Mouse (Mus musculus) ES-E14 (cell line): Measurements from ENCODE around the gene Rab14. TPM values are rescaled to one million over a fixed set of nuclear protein-coding genes. Genes with fewer than 3 reads are reported as not detected.

Source experiments
- DNase-seq: peaks from one replicate; pipeline ENCODE4 v3.0.0-alpha.2; 2013; ENCODE audit warnings: low read depth, low spot score
- H3K27ac ChIP-seq: 2 replicates; pipeline ENCODE4 v1.5.1; 2012; ENCODE audit warnings: low read depth, mild to moderate bottlenecking, low read length, moderate library complexity, mixed read lengths; ENCODE audit not compliant: poor library complexity, insufficient read depth, severe bottlenecking
- H3K36me3 ChIP-seq: 2 replicates; pipeline ENCODE4 v1.6.1; 2012; ENCODE audit warnings: mild to moderate bottlenecking, low read length, moderate library complexity, mixed read lengths; ENCODE audit not compliant: control insufficient read depth, poor library complexity, insufficient read depth, severe bottlenecking
- H3K4me1 ChIP-seq, 2 experiments: fragments of 150-350 bp in 1 of 2; sonication (generic) in 1 of 2; 2 replicates each; pipeline ENCODE4 v1.6.1; 2012; ENCODE audit warnings: low read length in 2 of 2, mild to moderate bottlenecking in 1 of 2, mixed read lengths in 1 of 2; ENCODE audit not compliant: control insufficient read depth in 2 of 2, insufficient read depth in 2 of 2, poor library complexity in 1 of 2
- H3K4me3 ChIP-seq, 2 experiments: fragments of 150-350 bp in 1 of 2; sonication (generic) in 1 of 2; 2 replicates each; pipeline ENCODE4 v1.5.1; 2012; ENCODE audit warnings: low read length in 2 of 2, low read depth in 1 of 2, mild to moderate bottlenecking in 1 of 2, mixed read lengths in 1 of 2; ENCODE audit not compliant: insufficient read depth in 1 of 2, poor library complexity in 1 of 2, severe bottlenecking in 1 of 2
- H3K9ac ChIP-seq: 2 replicates; pipeline ENCODE4 v1.6.1; 2012; ENCODE audit warnings: low read depth, mild to moderate bottlenecking, low read length, mixed read lengths; ENCODE audit not compliant: poor library complexity, insufficient read depth, severe bottlenecking
- H3K9me3 ChIP-seq: fragments of 150-350 bp; sonication (generic); 2 replicates; pipeline ENCODE4 v1.6.1; 2012; ENCODE audit warnings: low read depth, mild to moderate bottlenecking, low read length; ENCODE audit not compliant: control insufficient read depth, insufficient read depth
- CHD2 ChIP-seq: IDR thresholded peaks from 2 replicates; pipeline ENCODE4 v1.6.1; 2014; ENCODE audit warnings: mild to moderate bottlenecking, low read depth, low read length, inconsistent platforms
- HCFC1 ChIP-seq: IDR thresholded peaks from 2 replicates; pipeline ENCODE4 v1.6.1; 2012; ENCODE audit warnings: low read length, inconsistent platforms, borderline replicate concordance; ENCODE audit not compliant: insufficient read depth
- MAFK ChIP-seq: IDR thresholded peaks from 2 replicates; pipeline ENCODE4 v1.6.1; 2014; ENCODE audit warnings: mild to moderate bottlenecking, low read depth, low read length, inconsistent platforms; ENCODE audit not compliant: insufficient read depth
- ZC3H11A ChIP-seq: IDR thresholded peaks from 2 replicates; pipeline ENCODE4 v1.6.1; 2012; ENCODE audit warnings: low read depth, mild to moderate bottlenecking, inconsistent platforms, low read length, borderline replicate concordance
- ZNF384 ChIP-seq: IDR thresholded peaks from 2 replicates; pipeline ENCODE4 v1.6.1; 2012; ENCODE audit warnings: low read depth, low read length, inconsistent platforms
- in situ Hi-C, 2 experiments: fragments of 600-800 bp; cut with MboI; formaldehyde crosslinking; loops; one replicate each; pipeline ENCODE4 v1.15.1; 2025; ENCODE audit warnings: low sequenced_read_pairs in 2 of 2, inconsistent platforms in 1 of 2; ENCODE audit not compliant: unreplicated experiment in 2 of 2
- total RNA-seq: library from RNA; depleted of rRNA; stranded (reverse); fragments of 300-350 nt; gene quantifications from 2 replicates; pipeline ENCODE4 v1.2.3, GENCODE M21; 2012

The Rab14 gene
- total RNA-seq, 1 experiment = 39.5 TPM

DNA sequence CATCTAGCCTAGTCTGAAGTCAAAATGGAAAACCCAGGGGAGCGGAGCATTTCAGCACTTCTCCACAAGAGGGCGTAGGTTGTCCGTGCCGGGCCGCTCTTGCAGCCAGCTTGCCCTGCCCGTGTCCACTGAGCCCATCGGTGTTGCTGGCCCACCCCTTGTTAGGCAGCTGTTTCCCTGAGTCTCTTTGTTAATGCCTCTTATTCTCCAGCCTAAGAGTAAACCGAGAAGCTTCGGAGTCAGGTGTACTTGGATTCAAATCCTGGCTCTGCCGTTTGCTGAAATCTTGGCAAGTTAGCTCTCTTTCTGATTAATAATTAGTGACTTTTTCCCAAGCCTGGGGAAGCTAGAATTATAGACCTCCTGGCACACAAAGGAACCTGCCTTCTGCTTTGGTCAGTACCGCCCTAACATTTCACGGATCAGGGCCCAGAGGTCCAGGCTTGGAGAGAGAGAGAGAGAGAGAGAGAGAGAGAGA is 14.0 kb upstream of the Rab14 start:
- in situ Hi-C loops = no loop called here
- Histone ChIP-seq H3K9me3 (no peaks in the 10 kb centered on the region), H3K4me3 (peak overlapping the region in 1 of 2 experiments; percentile 22; a peak in 1 of 4 replicates), H3K36me3 (no peaks in the 10 kb centered on the region), H3K4me1 (0 out of 4 replicates have a peak, but pooled peaks cover 0 to 2% of the 10 kb centered on the region in 2 experiments), H3K9ac (no peak overlapping the region), H3K27ac (no peak overlapping the region)
- DNase-seq = peak; percentile 56
- peak; percentile 83; the same call in 1 of the 2 replicates for TF ChIP-seq ZC3H11A
- no peak for TF ChIP-seq CHD2

DNA sequence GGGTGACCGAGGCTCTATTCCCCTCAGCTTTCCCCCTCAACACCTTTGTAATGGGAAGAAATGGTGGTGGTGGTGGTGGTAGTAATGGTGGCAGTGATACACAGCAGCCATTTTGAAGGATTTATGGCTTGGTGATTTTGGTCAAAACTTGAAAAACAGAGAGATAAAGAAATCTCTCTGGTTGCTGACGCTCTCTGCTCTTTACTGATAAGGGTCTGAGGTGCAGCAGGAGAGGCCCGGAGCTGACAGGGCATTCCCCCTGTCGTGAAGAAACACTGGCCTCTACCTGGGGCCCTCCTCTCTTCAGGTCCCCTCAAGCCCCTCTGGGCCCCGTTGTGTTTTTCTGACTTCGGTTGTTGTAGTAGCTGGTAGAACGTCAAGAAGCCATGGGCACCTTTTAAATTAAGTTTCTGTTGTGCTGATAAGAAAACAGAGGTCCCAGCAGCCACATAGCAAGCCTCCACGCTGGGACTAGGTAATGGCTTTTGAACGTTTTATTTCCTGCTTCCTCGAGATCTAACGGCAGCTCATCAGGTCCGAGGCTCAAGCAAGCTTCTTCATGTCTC is 12.5 kb upstream of the Rab14 start:
- TF ChIP-seq CHD2 (no peak), ZC3H11A (no peak), ZNF384 (no peak), MAFK (no peak), HCFC1 (no peak)
- in situ Hi-C loops = no loop called here
- H3K36me3 ChIP-seq = no peaks in the 10 kb centered on the region
- no peak overlapping the region for H3K9ac ChIP-seq
- no peak overlapping the region for H3K4me3 ChIP-seq
- no peak overlapping the region for H3K27ac ChIP-seq
- H3K9me3 ChIP-seq = no peaks in the 10 kb centered on the region
- DNase-seq = no peak
- H3K4me1 ChIP-seq = no peaks in the 10 kb centered on the region

DNA sequence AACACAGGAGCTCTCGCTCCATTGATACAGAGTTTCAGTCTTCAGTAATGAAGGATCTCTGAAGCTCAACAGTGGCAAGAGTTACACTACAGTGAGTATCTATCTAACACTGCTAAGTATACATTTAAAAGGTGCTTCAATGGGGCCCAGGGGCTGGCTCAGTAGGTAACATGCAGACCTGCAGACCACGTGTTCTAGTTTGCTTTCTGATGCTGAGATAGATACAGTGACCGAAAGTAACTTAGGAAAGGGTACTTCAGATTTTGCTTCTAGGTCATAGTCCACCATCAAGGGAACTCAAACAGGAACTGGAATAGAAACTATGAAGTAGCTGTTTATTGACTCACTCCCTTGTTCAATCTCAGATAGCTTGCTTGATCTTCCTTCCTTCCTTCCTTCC is 10.8 kb upstream of the Rab14 start:
- no peaks in the 10 kb centered on the region for H3K9me3 ChIP-seq
- H3K27ac ChIP-seq = no peak overlapping the region
- in situ Hi-C loops = no loop called here
- no peak for TF ChIP-seq MAFK
- no peaks in the 10 kb centered on the region for H3K36me3 ChIP-seq
- H3K9ac ChIP-seq = no peak overlapping the region
- no peak for DNase-seq
- no peak overlapping the region for H3K4me3 ChIP-seq
- H3K4me1 ChIP-seq = no peaks in the 10 kb centered on the region

DNA sequence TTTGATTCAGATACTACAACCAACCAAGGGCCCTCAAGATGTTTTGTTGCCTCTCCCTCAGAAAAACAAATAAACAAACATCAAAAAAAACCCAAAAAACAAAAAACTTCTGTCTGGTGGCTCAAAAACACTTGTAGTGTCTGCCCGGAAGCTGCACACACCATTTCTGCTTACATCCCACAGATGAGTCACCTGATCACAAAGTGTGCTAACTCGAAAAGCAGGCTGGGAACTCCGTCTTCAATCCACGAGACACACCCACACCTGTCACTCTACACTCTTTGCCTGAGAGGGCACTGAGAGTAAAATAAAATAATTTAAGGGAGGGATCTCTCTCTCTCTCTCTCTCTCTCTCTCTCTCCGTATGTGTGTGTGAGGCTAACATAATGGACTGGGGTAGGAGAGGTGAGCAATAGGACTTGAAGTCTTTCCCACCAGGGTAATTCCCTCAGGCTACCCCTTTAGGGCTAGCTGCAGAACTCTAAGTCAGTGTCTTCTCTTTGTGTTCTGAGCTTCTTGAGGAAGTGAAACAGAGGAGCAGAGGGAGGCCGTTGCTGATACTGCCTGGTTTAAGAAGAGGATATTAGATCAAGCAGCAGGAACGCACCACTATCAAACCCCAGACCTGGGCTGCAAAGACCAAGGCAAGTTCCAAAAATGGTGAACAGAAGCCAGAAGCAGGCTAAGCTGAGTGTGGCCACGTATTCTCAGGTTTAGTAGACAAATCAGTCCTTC is 8.2 kb upstream of the Rab14 start:
- no peak for DNase-seq
- TF ChIP-seq MAFK (no peak), ZNF384 (no peak), HCFC1 (no peak), ZC3H11A (no peak), CHD2 (no peak)
- no peaks in the 10 kb centered on the region for H3K4me1 ChIP-seq
- no peak overlapping the region for H3K9ac ChIP-seq
- in situ Hi-C loops = no loop called here
- H3K9me3 ChIP-seq = no peaks in the 10 kb centered on the region
- no peak overlapping the region for H3K4me3 ChIP-seq
- no peak overlapping the region for H3K27ac ChIP-seq
- H3K36me3 ChIP-seq = no peaks in the 10 kb centered on the region

DNA sequence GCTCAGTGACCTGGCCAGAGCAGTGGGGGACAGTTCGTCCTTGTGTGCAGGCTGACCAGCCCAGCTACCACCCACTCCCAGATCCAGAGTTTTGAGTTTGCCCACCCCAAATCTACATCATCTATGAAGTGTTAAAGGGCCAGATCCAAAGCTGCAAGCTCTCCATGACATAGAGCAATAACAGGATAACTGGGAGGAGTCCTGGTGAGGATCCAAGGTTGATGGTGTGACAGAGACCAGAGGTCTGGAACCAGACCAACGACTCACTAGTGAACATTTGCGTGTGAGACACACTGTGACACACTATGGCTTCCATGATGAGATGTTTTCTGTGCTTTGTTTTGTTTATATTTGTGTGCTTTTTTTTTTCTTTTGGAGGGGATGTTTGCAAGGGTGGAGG is 7.1 kb upstream of the Rab14 start:
- no peak overlapping the region for H3K9ac ChIP-seq
- no peaks in the 10 kb centered on the region for H3K36me3 ChIP-seq
- no peaks in the 10 kb centered on the region for H3K9me3 ChIP-seq
- no peaks in the 10 kb centered on the region for H3K4me1 ChIP-seq
- no peak for DNase-seq
- no peak overlapping the region for H3K4me3 ChIP-seq
- TF ChIP-seq MAFK (no peak), ZNF384 (no peak), ZC3H11A (no peak), HCFC1 (no peak), CHD2 (no peak)
- in situ Hi-C loops = no loop called here
- H3K27ac ChIP-seq = no peak overlapping the region
